Mouse (Mus musculus): Measurements from ENCODE around the gene Plxnc1. TPM values are rescaled to one million over a fixed set of nuclear protein-coding genes. Genes with fewer than 3 reads are reported as not detected.

Plxnc1 gene
- total and polyA plus RNA-seq, 3 experiments: 27.6 to 34.4 (median 33.0) TPM

DNA sequence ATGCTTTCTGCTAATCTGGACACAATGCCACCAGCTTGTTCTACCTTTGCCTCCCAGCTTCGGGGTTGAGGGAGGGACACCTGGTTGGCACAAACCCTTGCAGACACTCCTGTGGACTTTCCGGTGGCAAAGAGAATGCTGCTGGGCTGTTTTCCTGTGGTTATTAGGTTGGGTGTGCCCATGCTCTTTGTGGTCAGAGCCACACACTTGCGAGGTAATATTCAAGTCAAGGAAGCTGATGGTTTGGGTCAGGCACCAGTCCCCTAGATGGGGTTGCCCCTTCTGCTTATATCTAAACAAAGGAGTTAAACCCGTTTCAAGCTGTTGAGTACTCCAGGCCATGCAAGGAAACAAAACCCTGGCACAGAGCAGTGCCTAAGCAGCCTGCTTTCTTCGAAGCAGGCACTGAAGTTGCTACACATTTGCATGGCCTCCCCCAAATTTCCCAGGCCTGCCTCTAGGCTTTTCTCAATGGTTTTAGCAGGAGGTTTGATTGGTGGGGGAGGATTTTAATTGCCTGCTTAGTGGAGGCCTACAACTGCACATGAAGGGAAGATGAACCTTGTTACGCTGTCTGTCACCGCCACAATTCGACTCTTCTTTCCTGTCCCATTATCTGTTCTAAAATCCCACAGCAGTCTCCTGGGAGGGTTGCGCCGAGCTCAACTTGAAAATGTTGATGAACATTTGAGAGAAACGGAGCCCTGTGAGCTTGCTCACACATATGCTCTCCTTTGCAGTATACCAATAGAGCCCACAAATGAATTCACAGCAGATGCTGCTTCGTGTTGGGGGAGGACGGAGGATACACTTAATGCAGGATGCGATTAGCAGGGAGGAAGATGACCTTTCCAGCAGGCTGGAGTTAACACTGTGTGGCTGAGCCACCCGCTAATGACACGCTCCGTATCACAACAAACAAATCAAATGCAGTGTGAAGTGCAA, 132.5 kb downstream of the Plxnc1 start (continued):
- TF ChIP-seq E2F4 (IDR thresholded peaks at IDR 0.05; ENCODE audit: insufficient replicate concordance, low read depth, low read length) (no peak), ZNF384 (IDR thresholded peaks at IDR 0.05; ENCODE audit: low read depth, low read length) (no peak), ETS1 (conservative IDR thresholded peaks at IDR 0.05; ENCODE audit: low read depth, low read length) (peak; percentile 35; the same call in 1 of the 2 replicates)

DNA sequence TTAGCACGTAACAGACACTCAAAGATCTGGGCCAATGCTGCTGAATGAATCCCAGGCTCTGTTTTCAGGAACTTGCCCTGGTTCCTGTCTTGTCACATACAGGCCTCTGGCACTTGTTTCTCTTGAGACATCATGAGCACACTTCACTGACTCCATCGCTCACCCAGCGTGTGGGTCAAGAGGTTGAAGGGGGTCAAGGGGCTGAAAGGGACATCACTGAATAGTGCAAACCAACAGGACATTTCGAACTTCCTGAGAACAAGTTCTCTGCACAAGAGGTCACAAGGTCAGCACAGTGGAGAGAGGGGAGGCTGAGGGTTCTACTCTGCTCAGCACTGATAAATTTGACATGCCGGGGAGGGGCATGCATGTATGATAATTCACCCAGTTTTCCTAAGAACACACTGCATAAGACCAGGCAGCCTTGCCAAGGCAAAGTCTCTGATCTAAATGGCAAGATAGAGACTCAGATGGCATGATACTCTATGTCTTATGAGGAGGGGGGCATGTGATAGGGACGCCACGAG, 134.6 kb downstream of the Plxnc1 start:
- H3K27ac ChIP-seq (ENCODE audit: insufficient read depth, low read depth): no peak overlapping the region

DNA sequence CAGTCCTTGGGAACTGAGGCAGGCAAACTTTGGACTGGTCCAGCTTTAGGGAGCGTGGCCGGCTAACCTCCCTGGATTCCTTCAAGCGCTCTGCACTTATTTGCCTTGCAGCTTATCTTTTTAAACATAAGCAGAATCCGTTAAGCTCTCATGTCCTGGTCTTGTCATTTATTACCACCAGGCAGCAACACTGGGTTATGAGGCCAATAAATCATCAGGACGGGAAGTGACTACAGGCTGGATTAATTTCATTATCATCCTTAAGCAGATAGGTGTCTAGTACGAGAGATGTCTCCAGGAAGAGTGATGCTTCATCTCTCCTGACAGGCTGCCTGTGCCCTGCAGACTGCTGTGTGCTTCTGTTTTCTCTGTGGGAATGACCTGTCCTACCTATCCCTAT, 136.4 kb downstream of the Plxnc1 start:
- Histone ChIP-seq H3K4me2 (ENCODE audit: insufficient read depth, low read depth, poor library complexity, severe bottlenecking) (no peak overlapping the region), H3K4me3 (replicated peaks in 1 of 3; ENCODE audit: low read depth in 2 of 3, low read length in 2 of 3, poor library complexity in 1 of 3) (no peak overlapping the region), H3K36me3 (replicated peaks in 1 of 2; ENCODE audit: control insufficient read depth in 1 of 2, insufficient read depth in 1 of 2, low read length in 1 of 2) (peaks cover 35 to 74% of the 10 kb centered on the region in 2 experiments), H3K27ac (ENCODE audit: insufficient read depth, low read depth) (no peak overlapping the region), H3K79me2 (replicated peaks; ENCODE audit: control insufficient read depth, extremely low read depth, insufficient read depth, poor library complexity, severe bottlenecking) (no peaks in the 10 kb centered on the region; the same call in 1 of the 2 replicates), H3K27me3 (replicated peaks) (no peaks in the 10 kb centered on the region), H3K9ac (ENCODE audit: insufficient read depth, low read depth) (no peak overlapping the region), H3K4me1 (ENCODE audit: control insufficient read depth in 1 of 2, insufficient read depth in 2 of 2) (peaks cover 13 to 46% of the 10 kb centered on the region in 2 experiments), H3K9me3 (replicated peaks; ENCODE audit: low read length) (no peaks in the 10 kb centered on the region)
- dilution Hi-C loops (cut with MboI; ENCODE audit: extremely low pct_ligation_motif_present, extremely low pct_unique_long_range_greater_than_20kb, low sequenced_read_pairs): loop anchor here (25.0 kb wide), 1 partner anchor 104 kb away; no protein-coding TSS in a partner anchor
- in situ Hi-C loops (cut with MboI; ENCODE audit: low pct_ligation_motif_present, low pct_unique_long_range_greater_than_20kb, low sequenced_read_pairs): no loop called here
- 0 out of 2 replicates have a peak, but pooled peaks have one; percentile 13 for TF ChIP-seq POLR2A (IDR thresholded peaks at IDR 0.05; ENCODE audit: low read depth, low read length)
- TF ChIP-seq BHLHE40 (IDR thresholded peaks at IDR 0.05; ENCODE audit: low read depth, low read length): no peak
- no peak for TF ChIP-seq HCFC1 (IDR thresholded peaks at IDR 0.05; ENCODE audit: low read depth, low read length)
- TF ChIP-seq MAX (IDR thresholded peaks at IDR 0.05; ENCODE audit: low read length): no peak
- TF ChIP-seq POLR2AphosphoS2 (IDR thresholded peaks at IDR 0.05; ENCODE audit: low read depth, low read length): no peak
- no peak for TF ChIP-seq SMC3 (IDR thresholded peaks at IDR 0.05; ENCODE audit: low read depth, low read length)
- no peak for DNase-seq (ENCODE audit: extremely low read depth)

More for the DNA sequence above, 134.6 kb downstream of the Plxnc1 start:
- H3K4me1 ChIP-seq (ENCODE audit: control insufficient read depth in 1 of 2, insufficient read depth in 2 of 2): peaks cover 13 to 34% of the 10 kb centered on the region in 2 experiments
- in situ Hi-C loops (cut with MboI; ENCODE audit: low pct_ligation_motif_present, low pct_unique_long_range_greater_than_20kb, low sequenced_read_pairs): no loop called here
- DNase-seq (ENCODE audit: extremely low read depth): no peak
- H3K27me3 ChIP-seq (replicated peaks): no peaks in the 10 kb centered on the region
- no peak overlapping the region for H3K4me2 ChIP-seq (ENCODE audit: insufficient read depth, low read depth, poor library complexity, severe bottlenecking)
- no peak overlapping the region for H3K9ac ChIP-seq (ENCODE audit: insufficient read depth, low read depth)
- H3K79me2 ChIP-seq (replicated peaks; ENCODE audit: control insufficient read depth, extremely low read depth, insufficient read depth, poor library complexity, severe bottlenecking): no peaks in the 10 kb centered on the region; the same call in 1 of the 2 replicates
- dilution Hi-C loops (cut with MboI; ENCODE audit: extremely low pct_ligation_motif_present, extremely low pct_unique_long_range_greater_than_20kb, low sequenced_read_pairs): loop anchor here (25.0 kb wide), 1 partner anchor 102 kb away; no protein-coding TSS in a partner anchor
- no peaks in the 10 kb centered on the region for H3K9me3 ChIP-seq (replicated peaks; ENCODE audit: low read length)
- H3K4me3 ChIP-seq (replicated peaks in 1 of 3; ENCODE audit: low read depth in 2 of 3, low read length in 2 of 3, poor library complexity in 1 of 3): no peak overlapping the region
- H3K36me3 ChIP-seq (replicated peaks in 1 of 2; ENCODE audit: control insufficient read depth in 1 of 2, insufficient read depth in 1 of 2, low read length in 1 of 2): peaks cover 35 to 68% of the 10 kb centered on the region in 2 experiments
- TF ChIP-seq USF1 (IDR thresholded peaks at IDR 0.05; ENCODE audit: low read depth, low read length): no peak
- no peak for TF ChIP-seq E2F4 (IDR thresholded peaks at IDR 0.05; ENCODE audit: insufficient replicate concordance, low read depth, low read length)
- no peak for TF ChIP-seq ETS1 (conservative IDR thresholded peaks at IDR 0.05; ENCODE audit: low read depth, low read length)
- no peak for TF ChIP-seq SIN3A (IDR thresholded peaks at IDR 0.05; ENCODE audit: low read length)

Data from CH12.LX (cell line).